Mouse (Mus musculus): ENCODE data around the gene Ttc33.

Ttc33 gene

GRCm38 (mm10) chr15:5185366-5186292 lies at the start of gene Ttc33:
Gene Ttc33, plus strand, starts transcription at chr15:5185525.
- WGBS = under 1% methylated on average over 55 of the region's 55 CpGs

- WGBS = 44% methylated on average over 9 of the region's 9 CpGs
These were observed 47.1 kb upstream of the Ttc33 start for GRCm38 (mm10) chr15:5138021-5138856.

GRCm38 (mm10) chr15:5139366-5139765 lies 46.0 kb upstream of the Ttc33 start:
- WGBS = 90% methylated on average over 2 of the region's 2 CpGs

- 93% methylated on average over 7 of the region's 7 CpGs for WGBS
These were observed 45.5 kb upstream of the Ttc33 start for GRCm38 (mm10) chr15:5139863-5140262.

GRCm38 (mm10) chr15:5142047-5142446 lies 43.3 kb upstream of the Ttc33 start:
- 61% methylated on average over 5 of the region's 5 CpGs for WGBS

- WGBS = 44% methylated on average over 5 of the region's 5 CpGs
These were observed 42.6 kb upstream of the Ttc33 start for GRCm38 (mm10) chr15:5142714-5143113.

- WGBS = under 1% methylated on average over 80 of the region's 80 CpGs
These were observed 41.8 kb upstream of the Ttc33 start, which contains the start of gene Prkaa1 for GRCm38 (mm10) chr15:5143361-5144020. Gene Prkaa1, plus strand, starts transcription at chr15:5143861.

- WGBS = under 1% methylated on average over 56 of the region's 61 CpGs
These were observed 41.1 kb upstream of the Ttc33 start for GRCm38 (mm10) chr15:5144021-5144778.

- WGBS = 55% methylated on average over 9 of the region's 9 CpGs
These were observed 40.0 kb upstream of the Ttc33 start for GRCm38 (mm10) chr15:5145196-5145945.

- WGBS = 70% methylated on average over 4 of the region's 4 CpGs
These were observed 36.1 kb upstream of the Ttc33 start for GRCm38 (mm10) chr15:5149187-5149586.

GRCm38 (mm10) chr15:5152171-5152570 lies 33.2 kb upstream of the Ttc33 start:
- WGBS = 94% methylated on average over 6 of the region's 6 CpGs

GRCm38 (mm10) chr15:5154621-5155020 lies 30.7 kb upstream of the Ttc33 start:
- WGBS = 86% methylated on average over 9 of the region's 9 CpGs

- WGBS = 60% methylated on average over 5 of the region's 5 CpGs
These were observed 30.2 kb upstream of the Ttc33 start for GRCm38 (mm10) chr15:5155093-5155492.

GRCm38 (mm10) chr15:5156355-5156754 lies 29.0 kb upstream of the Ttc33 start:
- WGBS = 73% methylated on average over 4 of the region's 4 CpGs

- 9% methylated on average over 1 of the region's 1 CpGs for WGBS
These were observed 27.9 kb upstream of the Ttc33 start for GRCm38 (mm10) chr15:5157386-5157785.

- 60% methylated on average over 6 of the region's 6 CpGs for WGBS
These were observed 26.5 kb upstream of the Ttc33 start for GRCm38 (mm10) chr15:5158827-5159226.

GRCm38 (mm10) chr15:5165121-5165773 lies 20.1 kb upstream of the Ttc33 start:
- WGBS = 76% methylated on average over 12 of the region's 12 CpGs

GRCm38 (mm10) chr15:5173217-5173820 lies 12.0 kb upstream of the Ttc33 start:
- WGBS = 87% methylated on average over 12 of the region's 12 CpGs

GRCm38 (mm10) chr15:5184668-5185330 lies 526 bp upstream of the Ttc33 start:
- 32% methylated on average over 11 of the region's 11 CpGs for WGBS
